In genomic region chr2:129601059-129601650, GRCm38 (mm10) we compare ENCODE assay signal across 11 mouse cellular contexts. TPM values are rescaled to one million over a fixed set of nuclear protein-coding genes. Genes with fewer than 3 reads are reported as not detected.
DNase-seq lines count a peak whose midpoint lies in the region; ATAC-seq lines count a peak whose summit lies in the region.
"Had no signal": no experiment of that assay in that cellular context is flagged by ENCODE, and none has a peak within 500 bp of the region (broad histone marks: within the 10 kb centered on the region; RNA-seq: fewer than 3 reads in every experiment).

No protein-coding gene starts in this region.

- no peak overlapping the region for H3K4me3 ChIP-seq in heart, embryonic 10.5 days
- no peak overlapping the region for H3K4me3 ChIP-seq in midbrain, embryonic 11.5 days (ENCODE audit: low read depth, low read length)
- H3K4me3 ChIP-seq in midbrain, embryonic 13.5 days (replicated peaks), result no peak overlapping the region
- no peak overlapping the region for H3K4me3 ChIP-seq in stomach, embryonic 16.5 days (replicated peaks; ENCODE audit: low read length)
- H3K4me3 ChIP-seq in midbrain, embryonic 15.5 days, result no peak overlapping the region
- H3K4me3 ChIP-seq: embryonic facial prominence, embryonic 13.5 days; heart, embryonic 13.5 days had no signal

- H3K4me2 ChIP-seq in midbrain, embryonic 11.5 days, result no peak overlapping the region
- H3K4me2 ChIP-seq in midbrain, embryonic 13.5 days (replicated peaks), result no peak overlapping the region
- no peak overlapping the region for H3K4me2 ChIP-seq in stomach, embryonic 16.5 days (ENCODE audit: low read depth, low read length)
- H3K4me2 ChIP-seq in midbrain, embryonic 15.5 days, result no peak overlapping the region
- H3K4me2 ChIP-seq: embryonic facial prominence, embryonic 13.5 days; heart, embryonic 13.5 days had no signal

- H3K36me3 ChIP-seq in heart, embryonic 10.5 days, result no peaks in the 10 kb centered on the region
- no peaks in the 10 kb centered on the region for H3K36me3 ChIP-seq in midbrain, embryonic 11.5 days (ENCODE audit: control insufficient read depth, insufficient read depth, low read length)
- no peaks in the 10 kb centered on the region for H3K36me3 ChIP-seq in midbrain, embryonic 13.5 days
- H3K36me3 ChIP-seq in stomach, embryonic 16.5 days (ENCODE audit: control insufficient read depth, insufficient read depth, low read length), result no peaks in the 10 kb centered on the region
- H3K36me3 ChIP-seq in midbrain, embryonic 15.5 days (replicated peaks), result no peaks in the 10 kb centered on the region
- H3K36me3 ChIP-seq: embryonic facial prominence, embryonic 13.5 days; heart, embryonic 13.5 days had no signal

- no peaks in the 10 kb centered on the region for H3K9me3 ChIP-seq in heart, embryonic 10.5 days
- no peaks in the 10 kb centered on the region for H3K9me3 ChIP-seq in midbrain, embryonic 11.5 days (ENCODE audit: control insufficient read depth, low read length)
- H3K9me3 ChIP-seq in midbrain, embryonic 13.5 days, result no peaks in the 10 kb centered on the region
- no peaks in the 10 kb centered on the region for H3K9me3 ChIP-seq in stomach, embryonic 16.5 days (replicated peaks; ENCODE audit: control insufficient read depth, low read length)
- no peaks in the 10 kb centered on the region for H3K9me3 ChIP-seq in midbrain, embryonic 15.5 days
- H3K9me3 ChIP-seq: embryonic facial prominence, embryonic 13.5 days; heart, embryonic 13.5 days had no signal

- WGBS in heart, embryonic 10.5 days, result 82% methylated on average over 1 of the region's 1 CpGs
- 86% methylated on average over 1 of the region's 1 CpGs for WGBS in midbrain, embryonic 11.5 days
- WGBS in midbrain, embryonic 13.5 days, result 85% methylated on average over 1 of the region's 1 CpGs
- WGBS in stomach, embryonic 16.5 days, result 81% methylated on average over 1 of the region's 1 CpGs
- 61% methylated on average over 1 of the region's 1 CpGs for WGBS in midbrain, embryonic 15.5 days

- H3K27ac ChIP-seq in heart, embryonic 10.5 days, result no peak overlapping the region
- H3K27ac ChIP-seq in midbrain, embryonic 11.5 days (ENCODE audit: low read depth, low read length), result no peak overlapping the region
- H3K27ac ChIP-seq in midbrain, embryonic 13.5 days, result no peak overlapping the region
- H3K27ac ChIP-seq in stomach, embryonic 16.5 days (ENCODE audit: low read length), result no peak overlapping the region
- H3K27ac ChIP-seq in midbrain, embryonic 15.5 days, result no peak overlapping the region
- H3K27ac ChIP-seq: embryonic facial prominence, embryonic 13.5 days; heart, embryonic 13.5 days; liver, embryonic 14.5 days had no signal

- intact Hi-C loops in heart, postnatal 25 days (cut with DNase I), result loop anchor here (5.0 kb wide), 1 partner anchor 74 kb away; no protein-coding TSS in a partner anchor

- DNase-seq in heart, adult 11 months, result peak; percentile 98
- no peak for DNase-seq in heart, embryonic 10.5 days (ENCODE audit: low spot score)
- DNase-seq in midbrain, embryonic 11.5 days (ENCODE audit: low spot score, missing footprints), result peak; percentile 75
- peak; percentile 43 for DNase-seq in heart, postnatal 25 days (ENCODE audit: low spot score)

- no peak for ATAC-seq in midbrain, embryonic 11.5 days (ENCODE audit: low FRiP score)
- ATAC-seq in midbrain, embryonic 13.5 days, result no peak
- peak; percentile 27; the same call in 1 of the 2 replicates for ATAC-seq in stomach, embryonic 16.5 days (ENCODE audit: insufficient read depth, low FRiP score)
- ATAC-seq in CD4-positive, CD25-positive, alpha-beta regulatory T cell, adult 4 months, result no peak
- no peak for ATAC-seq in midbrain, embryonic 15.5 days (replicated peaks)

- no peaks in the 10 kb centered on the region for H3K27me3 ChIP-seq in heart, embryonic 10.5 days (ENCODE audit: insufficient read depth, poor library complexity, severe bottlenecking)
- no peaks in the 10 kb centered on the region for H3K27me3 ChIP-seq in midbrain, embryonic 11.5 days (ENCODE audit: control insufficient read depth, insufficient read depth, low read length)
- H3K27me3 ChIP-seq in midbrain, embryonic 13.5 days, result no peaks in the 10 kb centered on the region
- no peaks in the 10 kb centered on the region for H3K27me3 ChIP-seq in stomach, embryonic 16.5 days (ENCODE audit: control insufficient read depth, insufficient read depth, low read length)
- no peaks in the 10 kb centered on the region for H3K27me3 ChIP-seq in midbrain, embryonic 15.5 days (replicated peaks)
- H3K27me3 ChIP-seq: embryonic facial prominence, embryonic 13.5 days; heart, embryonic 13.5 days had no signal

- H3K4me1 ChIP-seq in heart, embryonic 10.5 days, result peaks cover 57% of the 10 kb centered on the region
- peaks cover 9% of the 10 kb centered on the region for H3K4me1 ChIP-seq in midbrain, embryonic 11.5 days (ENCODE audit: control insufficient read depth, insufficient read depth, low read length)
- H3K4me1 ChIP-seq in midbrain, embryonic 13.5 days (replicated peaks), result peaks cover 17% of the 10 kb centered on the region
- H3K4me1 ChIP-seq in stomach, embryonic 16.5 days (ENCODE audit: control insufficient read depth, insufficient read depth, low read length), result peaks cover 13% of the 10 kb centered on the region; the same call in 1 of the 2 replicates
- peaks cover 25% of the 10 kb centered on the region for H3K4me1 ChIP-seq in midbrain, embryonic 15.5 days

- no peak overlapping the region for H3K9ac ChIP-seq in midbrain, embryonic 11.5 days (ENCODE audit: low read length)
- no peak overlapping the region for H3K9ac ChIP-seq in midbrain, embryonic 13.5 days (replicated peaks)
- no peak overlapping the region for H3K9ac ChIP-seq in stomach, embryonic 16.5 days (ENCODE audit: low read length)
- H3K9ac ChIP-seq in midbrain, embryonic 15.5 days, result no peak overlapping the region
- H3K9ac ChIP-seq: embryonic facial prominence, embryonic 13.5 days; heart, embryonic 13.5 days; liver, embryonic 14.5 days had no signal

RNA-seq across cellular contexts. Expression of gene Sirpa, which starts 8.5 kb away (rescaled TPM):
- 11.0 and 12.8 TPM in 2 replicates for polyA plus RNA-seq in heart, embryonic 10.5 days (2016; fragmentation: Nextera tagmentation; extraction: Ambion mirVana)
- 16.0 and 17.9 TPM in 2 replicates for polyA plus RNA-seq in midbrain, embryonic 11.5 days (2014; fragmentation: Nextera tagmentation; extraction: Ambion mirVana)
- 19.1 and 21.0 TPM in 2 replicates for polyA plus RNA-seq in midbrain, embryonic 13.5 days (2015; fragmentation: Nextera tagmentation; extraction: Ambion mirVana)
- total RNA-seq in heart, postnatal 25 days (2021), result 10 to 100 TPM; 24.6 to 28.1 TPM
- 23.9 and 26.2 TPM in 2 replicates for polyA plus RNA-seq in stomach, embryonic 16.5 days (2015; fragmentation: Nextera tagmentation; extraction: Ambion mirVana)
- under 1 TPM; 0.22 to 0.86 TPM for polyA plus RNA-seq in CD4-positive, CD25-positive, alpha-beta regulatory T cell, adult 4 months (2017; shearing (Covaris generic))
- polyA plus RNA-seq in midbrain, embryonic 15.5 days (2015; fragmentation: Nextera tagmentation; extraction: Ambion mirVana), result 39.5 and 40.5 TPM in 2 replicates
